Mouse (Mus musculus): ENCODE results near the gene Myo1g.

The Myo1g gene

DNA sequence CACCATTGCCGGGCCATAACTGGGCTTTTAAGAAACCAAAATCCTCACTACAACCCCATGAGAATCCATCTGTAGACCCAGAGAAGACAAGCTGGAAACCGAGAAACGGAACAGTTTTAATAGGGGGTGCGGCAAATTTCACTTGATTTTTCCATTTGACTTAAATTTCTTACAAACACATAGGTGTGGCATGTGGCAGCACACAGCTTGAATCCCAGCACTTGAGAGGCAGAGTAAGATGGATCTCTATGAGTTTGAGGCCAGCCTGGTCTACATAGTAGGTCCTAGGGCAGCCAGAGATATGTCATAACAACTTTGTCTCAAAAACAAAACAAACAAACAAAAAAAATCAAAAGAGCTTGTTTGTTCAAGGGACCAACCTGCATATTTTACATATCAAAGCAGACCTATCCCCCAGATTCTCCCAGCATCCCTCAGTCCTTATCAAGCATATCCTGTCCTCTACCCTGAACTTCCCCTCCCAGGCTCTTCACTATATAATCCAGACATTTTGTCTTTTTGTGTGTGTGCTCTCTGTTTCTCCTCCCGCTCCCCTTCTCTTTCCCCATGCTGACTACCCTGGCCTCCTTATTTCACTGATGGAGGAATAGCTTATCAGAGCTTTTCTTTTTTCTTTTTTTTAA, 32.6 kb downstream of the Myo1g start:
- DNase-seq (ENCODE audit: low spot score): no peak

DNA sequence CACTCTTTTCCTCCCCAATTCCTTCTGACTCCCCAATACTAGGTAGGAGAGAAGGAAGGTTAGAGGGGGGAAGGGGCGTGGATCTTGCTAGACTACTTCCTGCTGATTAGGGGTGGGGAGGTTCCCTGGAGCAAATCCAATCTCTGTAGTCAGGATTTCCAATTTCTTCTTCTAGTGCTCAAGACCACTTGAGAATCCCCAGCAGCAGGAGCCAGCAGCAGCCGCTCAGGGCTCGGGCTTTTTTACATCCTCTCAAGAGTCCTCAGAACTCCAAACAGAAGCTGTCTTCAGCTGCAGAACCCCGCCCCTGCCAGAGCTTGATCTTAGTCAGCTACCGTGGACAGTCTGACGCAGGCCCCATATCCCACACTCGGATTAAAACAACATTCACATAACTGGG, 33.3 kb downstream of the Myo1g start:
- no peak for DNase-seq (ENCODE audit: low spot score)

- DNase-seq (ENCODE audit: low spot score): no peak
These were observed 33.8 kb downstream of the Myo1g start for GRCm38 (mm10) chr11:6486916-6487315.

DNA sequence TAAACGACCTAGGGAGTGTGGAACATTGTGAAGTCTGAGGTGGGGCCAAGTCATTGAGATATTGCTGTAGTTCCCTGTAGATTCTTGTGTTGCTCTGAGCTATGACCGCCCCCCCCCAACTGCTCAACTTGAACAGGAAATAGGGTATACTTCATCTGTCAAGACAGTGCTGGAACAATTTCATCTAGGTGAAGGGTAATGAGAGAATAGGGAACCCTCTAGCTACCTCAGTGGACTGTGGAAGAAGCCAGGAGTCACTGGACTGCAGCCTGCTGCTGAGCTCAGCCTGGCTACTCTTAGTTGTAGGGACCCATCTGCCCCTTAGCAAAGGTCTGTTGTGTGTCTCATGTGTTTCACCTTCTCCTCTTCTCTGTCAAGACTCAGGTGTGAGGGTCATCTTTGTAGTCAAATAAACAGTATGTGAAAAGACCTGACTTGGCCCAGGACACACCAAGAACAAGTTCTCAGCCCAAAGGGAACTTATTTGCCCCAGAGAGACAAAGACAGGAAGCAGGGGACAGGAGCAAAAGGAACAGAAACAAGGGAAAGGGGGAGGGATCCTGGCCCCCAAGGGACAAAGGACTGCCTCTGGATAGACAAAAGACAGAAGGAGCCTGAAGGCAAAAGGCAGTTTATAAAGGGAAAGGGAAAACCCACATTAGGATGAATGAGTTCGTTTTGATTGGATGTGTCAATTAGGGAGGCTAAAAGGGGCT, 36.4 kb downstream of the Myo1g start:
- DNase-seq (ENCODE audit: low spot score): peak; percentile 67

DNA sequence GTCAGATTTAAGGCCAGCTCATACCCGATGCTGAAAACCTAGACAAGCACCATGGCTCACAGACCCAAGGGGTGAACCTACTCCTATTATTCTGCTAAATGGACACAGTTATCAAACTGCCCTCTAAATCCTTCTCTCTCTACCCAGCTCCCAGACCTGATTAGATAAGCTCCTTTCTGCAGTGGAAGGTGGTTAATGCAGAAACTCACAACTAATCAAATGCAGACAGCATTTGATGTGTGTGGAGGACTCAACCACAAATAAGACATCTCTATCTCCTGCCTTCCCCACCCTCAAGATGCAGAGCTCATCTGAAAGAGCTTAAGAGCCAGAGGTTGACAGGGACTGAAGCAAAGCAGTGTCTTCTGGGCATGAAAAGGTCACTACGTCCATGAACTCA, 37.7 kb downstream of the Myo1g start:
- no peak for DNase-seq (ENCODE audit: low spot score)

DNA sequence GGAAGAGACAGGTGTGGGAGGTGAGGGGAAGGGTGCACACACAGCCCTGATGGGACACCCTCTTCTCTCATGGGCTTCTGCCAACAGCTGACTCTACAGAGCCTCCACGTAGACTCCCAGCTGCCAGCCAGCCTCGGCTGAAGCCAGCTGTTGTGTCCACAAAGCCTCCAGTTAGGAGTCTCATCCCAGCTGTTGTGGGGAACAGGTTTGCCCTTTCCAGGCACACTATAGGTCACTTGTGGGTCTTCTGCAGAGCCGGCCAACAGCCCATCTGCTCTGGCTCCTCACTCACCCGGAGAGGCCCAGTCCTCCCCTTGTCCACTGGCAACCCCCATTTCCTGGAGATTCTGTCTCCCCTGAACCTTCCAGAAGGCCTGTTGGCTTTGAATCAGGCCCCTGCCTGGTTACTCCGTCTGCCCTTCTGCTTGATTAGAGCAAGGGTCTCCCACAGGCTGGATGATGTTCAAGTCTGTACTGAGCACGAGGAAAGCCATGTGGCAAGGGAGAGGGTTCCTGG, 39.0 kb downstream of the Myo1g start:
- peak; percentile 4 for DNase-seq (ENCODE audit: low spot score)

DNA sequence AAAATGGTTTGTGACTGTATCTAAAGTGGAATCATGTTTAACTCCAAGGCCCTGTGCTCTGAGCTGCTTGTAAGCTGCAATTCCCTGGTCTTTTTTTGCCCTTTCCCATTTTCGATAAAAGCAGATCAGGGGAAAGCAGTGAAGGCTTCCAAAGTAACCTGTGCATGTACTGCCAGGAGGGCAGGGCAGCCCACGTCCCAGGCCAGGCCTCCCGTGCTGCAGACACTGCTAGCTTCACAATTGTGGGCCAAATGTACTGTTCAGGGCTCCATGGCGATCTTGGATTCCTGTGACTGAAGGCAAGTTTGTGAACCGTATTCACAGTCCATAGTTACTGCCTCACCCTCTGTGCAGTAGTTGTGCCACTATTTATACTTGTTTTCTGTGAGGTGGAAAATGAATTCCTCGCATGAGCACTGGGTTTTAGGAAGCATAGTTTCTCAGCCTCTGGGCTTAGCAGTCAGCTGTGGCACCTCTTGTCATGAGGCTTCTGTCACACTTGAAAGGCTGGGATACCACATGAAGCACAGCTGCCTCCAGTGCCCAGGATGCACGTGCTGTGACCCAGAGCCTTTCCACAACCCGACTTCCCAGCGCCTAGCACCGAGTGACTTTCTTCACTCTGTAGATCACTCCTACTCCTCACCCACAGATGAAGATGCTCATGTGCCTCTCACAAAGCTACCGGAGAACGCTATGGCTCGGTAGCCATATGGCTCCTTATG, 39.9 kb downstream of the Myo1g start:
- no peak for DNase-seq (ENCODE audit: low spot score)

GRCm38 (mm10) chr11:6480191-6480590, 40.6 kb downstream of the Myo1g start:
- peak; percentile 4 for DNase-seq (ENCODE audit: low spot score)

DNA sequence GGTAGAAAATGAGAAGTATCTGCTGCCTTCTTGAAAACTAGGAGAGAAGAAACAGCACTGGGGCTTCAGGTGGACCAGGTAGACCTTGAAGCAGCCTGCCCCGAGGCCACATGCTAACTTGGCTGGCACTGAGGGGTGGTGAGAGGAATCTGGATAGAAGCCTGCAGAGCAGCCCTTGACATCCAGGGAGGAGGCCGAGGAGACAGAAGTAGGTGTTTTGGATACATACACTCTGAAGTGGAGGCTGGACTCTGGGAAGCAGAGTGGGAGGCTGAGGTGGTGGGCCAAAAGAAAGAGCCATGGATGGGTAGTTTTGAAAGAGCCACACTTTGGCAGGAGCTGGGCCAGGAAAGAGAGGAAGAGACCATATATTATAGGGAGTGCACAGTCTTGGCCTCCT, 41.5 kb downstream of the Myo1g start:
- peak; percentile 7 for DNase-seq (ENCODE audit: low spot score)

DNA sequence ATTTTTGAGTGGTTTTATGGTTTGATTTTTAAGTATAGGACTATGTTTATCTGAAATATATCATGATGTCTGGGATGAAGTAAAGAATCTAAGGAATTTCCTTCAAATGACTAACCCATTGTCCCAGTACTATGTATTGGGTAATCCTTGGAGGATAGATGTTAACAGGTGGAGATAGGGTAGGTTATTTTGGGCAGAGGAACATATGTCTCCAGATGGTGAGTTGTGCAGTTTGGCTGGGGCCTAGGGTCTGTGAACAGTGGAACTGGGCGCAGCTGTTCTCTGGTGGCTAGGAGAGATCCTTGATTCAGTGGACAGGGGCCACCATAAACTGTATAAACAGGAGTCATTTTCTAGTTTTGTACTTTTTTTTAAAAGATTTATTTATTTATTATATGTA, 43.4 kb downstream of the Myo1g start:
- peak; percentile 4 for DNase-seq (ENCODE audit: low spot score)

DNA sequence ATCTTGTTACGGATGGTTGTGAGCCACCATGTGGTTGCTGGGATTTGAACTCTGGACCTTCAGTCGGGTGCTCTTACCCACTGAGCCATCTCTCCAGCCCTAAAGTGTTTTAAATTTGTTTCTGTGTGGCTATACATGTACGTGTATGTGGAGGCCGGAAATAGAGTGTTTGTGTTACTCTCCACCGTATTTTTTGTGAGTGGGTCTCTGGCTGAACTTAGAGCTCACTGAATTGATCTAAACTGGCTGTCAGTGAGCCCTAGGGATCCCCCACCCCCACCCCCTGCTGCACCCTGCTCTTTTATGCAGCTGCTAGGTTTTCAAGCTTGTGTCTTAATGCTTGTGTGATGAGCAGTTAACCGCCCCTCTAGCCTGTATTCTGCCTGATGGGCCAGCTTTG, 43.9 kb downstream of the Myo1g start:
- no peak for DNase-seq (ENCODE audit: low spot score)

DNA sequence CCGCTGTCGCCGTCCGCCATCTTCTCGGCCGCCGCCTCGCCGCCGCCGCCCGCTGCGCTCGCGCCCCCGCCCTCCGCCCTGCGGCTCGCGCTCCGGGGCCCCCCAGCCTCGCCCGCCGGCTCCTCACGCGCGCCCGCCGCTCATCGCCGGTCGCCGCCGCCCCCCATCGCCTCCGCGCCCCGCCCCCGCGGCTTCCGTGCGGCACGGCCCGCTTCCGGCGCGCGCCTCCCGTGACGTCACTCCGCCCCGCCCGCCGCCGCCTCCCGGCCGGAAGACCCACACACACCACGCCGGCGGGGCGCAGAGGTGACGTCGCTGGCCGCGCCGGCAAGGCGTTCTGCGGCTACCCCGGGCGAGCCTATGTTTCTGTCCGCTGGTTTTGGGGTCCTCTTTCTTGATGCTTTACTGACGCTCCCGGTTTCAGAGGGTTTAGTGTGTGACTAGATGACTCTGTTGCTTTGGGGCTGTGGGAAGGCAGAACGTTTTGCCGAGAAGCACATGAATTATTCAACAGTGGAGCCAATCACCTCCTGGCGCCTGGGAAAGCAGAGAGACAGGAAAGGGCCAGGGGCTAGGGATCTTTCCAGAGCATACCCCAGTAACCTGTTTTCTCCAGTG, 44.8 kb downstream of the Myo1g start, which contains the start of gene Purb:
Gene Purb, minus strand, starts transcription at position 51 of the 618 bp plus-strand sequence.
- DNase-seq (ENCODE audit: low spot score): peak; percentile 80

DNA sequence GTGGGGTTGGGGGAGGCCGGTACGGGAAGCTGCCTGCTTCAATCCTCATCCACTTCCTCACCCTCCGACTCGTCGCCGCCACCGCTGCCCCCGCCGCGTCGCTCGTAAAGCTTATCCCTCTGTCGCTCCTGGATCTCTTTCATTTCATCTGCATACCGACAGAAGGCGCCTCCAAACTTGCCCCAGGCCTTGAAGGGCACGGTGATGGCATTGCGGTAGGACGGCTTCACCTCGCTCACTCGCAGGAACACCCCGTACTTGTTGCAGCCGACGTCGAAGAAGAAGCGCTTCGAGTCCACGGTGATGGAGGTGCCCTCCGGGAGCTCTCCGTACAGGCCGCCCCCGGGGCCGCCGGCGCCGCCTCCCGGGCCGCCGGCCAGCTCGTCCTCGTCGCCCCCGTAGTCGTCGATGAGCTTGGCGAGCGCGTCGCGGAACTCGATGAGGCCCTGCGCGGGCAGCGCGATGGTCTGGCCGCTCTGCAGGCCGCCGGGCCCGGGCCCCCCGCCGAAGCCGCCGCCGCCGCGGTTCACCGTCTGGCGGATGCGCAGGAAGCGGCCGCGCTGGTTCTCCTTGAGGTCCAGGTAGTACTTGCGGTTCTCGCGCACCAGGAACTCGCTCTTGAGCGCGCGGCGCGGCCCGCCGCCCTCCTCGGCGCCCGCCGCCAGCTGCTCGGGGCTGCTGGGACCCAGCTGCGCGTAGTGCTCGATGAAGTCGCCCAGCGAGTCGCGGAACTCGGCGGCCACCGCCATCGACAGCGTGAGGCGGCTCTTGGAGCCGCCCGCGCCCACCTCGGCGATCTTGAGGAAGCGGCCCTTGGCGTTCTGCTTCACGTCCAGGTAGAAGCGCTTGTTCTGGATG, 45.7 kb downstream of the Myo1g start:
- DNase-seq (ENCODE audit: low spot score): peak; percentile 52

DNA sequence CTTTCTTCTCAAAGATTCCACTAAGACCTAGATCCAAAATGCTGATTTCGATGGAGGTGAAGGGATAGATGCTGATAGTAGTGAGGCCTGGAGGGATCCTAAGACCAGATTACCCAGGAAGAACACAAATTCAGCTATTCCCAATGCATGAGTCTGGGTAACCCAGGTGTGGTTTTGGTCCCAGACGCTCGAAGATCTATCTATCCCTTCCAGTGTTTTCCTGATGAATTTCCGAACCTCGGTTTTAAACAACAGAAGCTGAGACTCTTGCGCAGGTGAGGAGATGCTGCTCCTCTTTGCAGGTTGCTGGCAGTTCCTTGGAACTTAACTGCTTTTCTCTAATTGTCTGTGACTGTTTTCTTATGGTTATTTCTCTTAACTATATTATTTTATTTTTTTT, 46.4 kb downstream of the Myo1g start:
- DNase-seq (ENCODE audit: low spot score): peak; percentile 26

DNA sequence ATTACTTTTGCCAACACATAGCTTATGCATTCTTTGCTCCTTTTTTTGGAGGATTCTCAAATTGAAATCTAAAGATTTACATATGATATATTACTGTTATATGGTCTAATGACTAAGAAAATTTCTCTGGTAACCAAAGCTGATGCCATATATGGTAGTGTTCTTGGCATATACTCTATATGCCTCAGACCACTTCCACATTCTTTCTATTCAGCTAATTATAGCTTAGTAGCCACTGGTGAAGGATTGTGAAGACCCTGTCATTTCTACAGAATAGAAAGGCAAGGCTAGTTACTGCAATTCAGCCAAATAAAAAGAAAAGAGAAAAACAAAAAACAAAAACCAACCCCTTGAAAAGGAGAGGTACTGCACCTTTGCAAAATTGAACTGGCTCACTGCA, 48.7 kb downstream of the Myo1g start:
- DNase-seq (ENCODE audit: low spot score): no peak

DNA sequence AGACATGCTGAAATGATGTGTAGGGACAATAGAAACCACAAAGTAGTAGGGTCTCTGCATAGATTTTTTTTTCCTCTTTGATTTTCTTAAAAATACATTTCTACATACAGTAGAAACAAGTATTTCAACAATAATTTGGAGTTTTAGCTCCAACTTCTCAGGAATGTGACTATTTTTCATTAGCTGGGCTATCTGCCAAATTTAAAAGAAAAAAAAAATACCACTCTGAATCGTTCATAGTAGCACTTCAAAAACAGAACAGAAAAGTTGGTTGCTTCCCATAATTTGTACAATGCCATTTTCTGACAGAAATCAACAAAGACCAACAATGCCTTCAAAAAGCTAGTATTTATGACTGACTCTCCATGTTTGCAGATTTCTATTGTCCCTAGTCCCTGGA, 49.3 kb downstream of the Myo1g start:
- peak; percentile 41 for DNase-seq (ENCODE audit: low spot score)

DNA sequence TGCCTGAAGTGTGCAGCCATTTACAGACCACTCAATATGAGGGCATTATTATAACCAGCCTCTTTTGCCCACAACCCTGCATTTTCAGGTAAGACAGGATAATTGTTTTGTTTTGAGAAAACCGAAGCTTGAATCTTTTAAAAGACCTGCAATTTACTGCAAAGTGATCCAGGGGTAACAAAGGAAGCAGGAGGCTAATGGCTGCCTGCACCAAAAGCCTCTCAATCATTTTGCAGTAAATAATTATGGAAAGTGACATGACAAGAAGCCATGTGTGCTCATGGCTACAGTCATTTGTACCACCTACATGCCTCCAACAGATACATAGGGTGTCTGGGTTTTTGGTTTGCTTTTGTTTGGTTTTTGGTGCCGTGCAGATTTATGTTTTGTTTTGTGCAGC, 49.7 kb downstream of the Myo1g start:
- DNase-seq (ENCODE audit: low spot score): no peak

DNA sequence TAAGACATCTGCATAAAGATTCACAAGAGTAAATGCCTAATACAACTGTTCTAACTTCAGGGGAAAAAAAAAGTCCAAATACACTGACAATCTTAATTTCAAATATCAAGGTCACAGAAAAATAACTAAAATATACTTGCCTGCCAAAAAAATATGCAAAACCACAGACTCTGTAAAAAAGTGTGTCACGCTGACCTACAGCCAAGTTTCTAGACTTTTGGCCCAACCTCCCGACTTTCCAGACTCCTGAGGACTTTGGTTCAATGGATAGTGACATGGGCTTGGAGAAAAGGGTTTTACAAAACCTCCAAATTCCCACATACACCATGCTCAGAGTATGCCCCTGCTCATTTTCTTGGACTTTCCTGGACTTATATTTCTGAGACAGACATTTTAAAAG, 52.2 kb downstream of the Myo1g start:
- peak; percentile 82 for DNase-seq (ENCODE audit: low spot score)

DNA sequence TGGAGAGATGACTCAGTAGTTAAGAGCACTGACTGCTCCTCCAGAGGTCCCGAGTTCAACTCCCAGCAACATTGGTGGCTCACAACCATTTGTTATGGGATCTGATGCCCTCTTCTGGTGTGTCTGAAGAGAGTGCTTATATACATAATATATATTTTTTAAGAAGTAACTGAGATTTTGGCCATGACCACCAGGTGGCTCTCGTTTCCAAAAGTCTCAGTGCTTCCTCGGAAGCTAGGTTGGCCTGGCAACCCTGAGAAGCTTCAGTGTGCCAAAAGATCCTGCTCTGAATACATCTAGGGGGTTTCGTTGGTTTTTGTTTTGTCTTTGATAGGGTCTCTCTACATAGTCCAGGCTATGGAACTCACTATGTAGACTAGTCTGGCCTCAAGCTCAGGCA, 55.6 kb downstream of the Myo1g start:
- DNase-seq (ENCODE audit: low spot score): peak; percentile 86

DNA sequence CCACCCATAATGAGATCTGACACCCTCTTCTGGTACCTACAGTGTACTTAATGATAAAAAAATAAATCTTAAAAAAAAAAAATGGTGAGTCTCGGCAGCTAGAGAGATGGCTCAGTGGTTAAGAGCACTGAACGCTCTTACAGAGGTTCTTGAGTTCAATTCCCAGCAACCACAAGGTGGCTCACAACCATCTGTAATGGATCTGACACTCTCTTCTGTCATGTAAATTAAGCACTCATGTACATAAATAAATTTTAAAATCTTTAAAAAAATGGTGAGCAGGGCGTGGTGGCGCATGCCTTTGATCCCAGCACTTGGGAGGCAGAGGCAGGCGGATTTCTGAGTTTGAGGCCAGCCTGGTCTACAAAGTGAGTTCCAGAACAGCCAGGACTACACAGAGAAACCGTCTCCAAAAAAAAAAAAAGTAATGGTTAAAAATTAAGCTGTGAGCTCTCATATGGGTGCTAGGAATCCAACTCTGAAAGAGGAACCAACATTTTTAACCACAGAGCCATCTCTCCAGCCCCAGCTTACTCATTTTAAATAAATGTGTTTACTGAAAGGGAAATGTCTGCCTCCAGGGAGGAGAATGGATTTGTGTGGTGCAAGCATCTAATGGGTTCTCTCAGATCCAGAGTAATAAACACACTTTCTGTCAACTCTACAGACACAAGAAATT, 57.5 kb downstream of the Myo1g start:
- DNase-seq (ENCODE audit: low spot score): no peak

Measured in adipocyte (in vitro differentiated cells).